Mouse (Mus musculus): ENCODE data around the gene Fblim1. TPM values are rescaled to one million over a fixed set of nuclear protein-coding genes. Genes with fewer than 3 reads are reported as not detected.

Gene Fblim1
- polyA plus RNA-seq, 1 experiment from 2014 or later = 76.4 TPM

DNA sequence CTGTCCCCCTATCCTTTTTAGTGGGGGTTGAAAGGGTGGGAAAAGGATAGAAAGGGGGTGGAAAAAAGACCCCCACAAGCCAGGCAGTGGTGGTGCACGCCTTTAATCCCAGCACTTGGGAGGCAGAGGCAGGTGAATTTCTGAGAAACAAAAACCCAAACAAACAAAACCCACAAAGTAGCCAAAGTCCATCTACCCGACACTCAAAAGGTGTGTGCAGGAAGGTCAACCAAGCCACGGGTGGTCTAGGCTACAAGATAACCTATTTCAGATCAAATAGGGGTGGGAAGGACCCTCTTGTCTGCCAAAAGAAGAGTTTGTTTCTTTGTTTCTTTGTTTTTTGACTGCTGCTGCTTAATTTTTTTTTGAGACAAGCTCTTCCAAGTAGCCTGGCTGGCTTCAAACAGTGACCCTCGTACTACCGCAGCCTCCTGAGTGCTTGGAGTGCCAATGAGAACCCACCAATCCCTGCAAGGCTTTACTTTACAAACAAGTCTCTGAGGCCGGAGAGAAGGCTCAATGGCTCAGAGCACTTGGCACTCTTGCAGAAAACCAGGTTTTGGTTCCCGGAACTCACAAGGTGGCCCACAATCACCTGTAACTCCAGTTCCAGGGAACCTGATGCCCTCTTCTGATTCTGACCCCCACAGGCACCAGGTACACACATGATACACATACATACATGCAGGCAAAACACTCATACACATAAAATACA is 78.8 kb downstream of the Fblim1 start:
- no peak for ATAC-seq (ENCODE audit: low FRiP score, low TSS enrichment)
- peaks cover 13% of the 10 kb centered on the region for H3K36me3 ChIP-seq (ENCODE audit: insufficient read depth, low read length)
- WGBS = 73% methylated on average over 7 of the region's 7 CpGs
- peaks cover 2% of the 10 kb centered on the region; the same call in 1 of the 2 replicates for H3K9me3 ChIP-seq (ENCODE audit: low read length)
- H3K4me2 ChIP-seq (replicated peaks; ENCODE audit: low read depth, low read length) = no peak overlapping the region
- H3K9ac ChIP-seq (replicated peaks; ENCODE audit: low read length) = no peak overlapping the region
- no peak overlapping the region for H3K4me3 ChIP-seq (ENCODE audit: low read length)
- H3K27ac ChIP-seq (ENCODE audit: low read length) = no peak overlapping the region
- peaks cover 28% of the 10 kb centered on the region for H3K4me1 ChIP-seq (ENCODE audit: insufficient read depth, low read length)
- H3K27me3 ChIP-seq (ENCODE audit: insufficient read depth, low read length) = no peaks in the 10 kb centered on the region

Other genes starting within 250 kb of the Fblim1 start
- gene Fam131c, start 237.9 kb downstream of the Fblim1 start, polyA plus RNA-seq (2015; fragmentation: Nextera tagmentation; extraction: Ambion mirVana) = 3.0 and 3.1 TPM in 2 replicates
- gene Clcnka, start 207.4 kb downstream of the Fblim1 start, polyA plus RNA-seq (2015; fragmentation: Nextera tagmentation; extraction: Ambion mirVana) = 14.7 and 17.8 TPM in 2 replicates
- gene Clcnkb, start 190.1 kb downstream of the Fblim1 start, polyA plus RNA-seq (2015; fragmentation: Nextera tagmentation; extraction: Ambion mirVana) = 34.2 and 48.4 TPM in 2 replicates
- 0.58 and 0.80 TPM in 2 replicates for gene Hspb7, start 185.3 kb downstream of the Fblim1 start, polyA plus RNA-seq (2015; fragmentation: Nextera tagmentation; extraction: Ambion mirVana)
- gene Srarp, start 170.0 kb downstream of the Fblim1 start, polyA plus RNA-seq (2015; fragmentation: Nextera tagmentation; extraction: Ambion mirVana) = not detected in 2 replicates
- gene Zbtb17, start 161.4 kb downstream of the Fblim1 start, polyA plus RNA-seq (2015; fragmentation: Nextera tagmentation; extraction: Ambion mirVana) = 41.7 and 43.1 TPM in 2 replicates
- 9.3 and 10.5 TPM in 2 replicates for gene Spen, start 67.5 kb downstream of the Fblim1 start, polyA plus RNA-seq (2015; fragmentation: Nextera tagmentation; extraction: Ambion mirVana)
- gene Tmem82, start 12.5 kb upstream of the Fblim1 start, polyA plus RNA-seq (2015; fragmentation: Nextera tagmentation; extraction: Ambion mirVana) = 4.3 and 5.4 TPM in 2 replicates
- gene Slc25a34, start 17.7 kb upstream of the Fblim1 start, polyA plus RNA-seq (2015; fragmentation: Nextera tagmentation; extraction: Ambion mirVana) = 0.54 and 0.69 TPM in 2 replicates
- gene Plekhm2, start 58.8 kb upstream of the Fblim1 start, polyA plus RNA-seq (2015; fragmentation: Nextera tagmentation; extraction: Ambion mirVana) = 6.4 TPM in 2 replicates
- 0.62 TPM in 1 of 2 replicates, not detected in the other for gene Rsc1a1, start 79.5 kb upstream of the Fblim1 start, polyA plus RNA-seq (2015; fragmentation: Nextera tagmentation; extraction: Ambion mirVana)
- 19.1 and 20.9 TPM in 2 replicates for gene Ddi2, start 117.3 kb upstream of the Fblim1 start, polyA plus RNA-seq (2015; fragmentation: Nextera tagmentation; extraction: Ambion mirVana)
- 1.7 and 2.0 TPM in 2 replicates for gene Agmat, start 140.6 kb upstream of the Fblim1 start, polyA plus RNA-seq (2015; fragmentation: Nextera tagmentation; extraction: Ambion mirVana)
- 5.4 and 5.8 TPM in 2 replicates for gene Dnajc16, start 184.8 kb upstream of the Fblim1 start, polyA plus RNA-seq (2015; fragmentation: Nextera tagmentation; extraction: Ambion mirVana)
- gene Casp9, start 187.5 kb upstream of the Fblim1 start, polyA plus RNA-seq (2015; fragmentation: Nextera tagmentation; extraction: Ambion mirVana) = 30.2 and 31.8 TPM in 2 replicates
- gene Cela2a, start 220.1 kb upstream of the Fblim1 start, polyA plus RNA-seq (2015; fragmentation: Nextera tagmentation; extraction: Ambion mirVana) = 0.17 TPM in 1 of 2 replicates, not detected in the other
- not detected in 2 replicates for gene Ctrc, start 240.3 kb upstream of the Fblim1 start, polyA plus RNA-seq (2015; fragmentation: Nextera tagmentation; extraction: Ambion mirVana)